Mouse (Mus musculus) ovary, postnatal 10 days (tissue): ENCODE measurements at regions not wholly inside any gene's neighbourhood (a gene's known extent, or its start where the extent isn't known, plus 50 kb on each side); places are given as distances from the start of the nearest gene placed in this dataset.

Experiments used
- DNase-seq: peaks from one replicate; pipeline ENCODE4 v3.0.0; 2022; ENCODE audit warnings: low spot score

- no peak for DNase-seq
These were observed 108.7 kb downstream of the 2410131K14Rik start for GRCm38 (mm10) chr5:118353689-118354088.

- no peak for DNase-seq
These were observed 109.1 kb downstream of the 2410131K14Rik start for GRCm38 (mm10) chr5:118354127-118354526.

GRCm38 (mm10) chr5:118354871-118355270, 109.8 kb downstream of the 2410131K14Rik start:
- DNase-seq: no peak

GRCm38 (mm10) chr5:118355287-118355686, 110.3 kb downstream of the 2410131K14Rik start:
- no peak for DNase-seq

GRCm38 (mm10) chr5:118355691-118356337, 110.8 kb downstream of the 2410131K14Rik start:
- DNase-seq: no peak

GRCm38 (mm10) chr5:118359646-118360373, 114.8 kb downstream of the 2410131K14Rik start:
- no peak for DNase-seq

- DNase-seq: no peak
These were observed 115.5 kb downstream of the 2410131K14Rik start for GRCm38 (mm10) chr5:118360374-118361064.

GRCm38 (mm10) chr5:118361133-118361852, 116.3 kb downstream of the 2410131K14Rik start:
- DNase-seq: no peak

- no peak for DNase-seq
These were observed 116.9 kb downstream of the 2410131K14Rik start for GRCm38 (mm10) chr5:118361853-118362406.

GRCm38 (mm10) chr5:118362738-118363137, 117.7 kb downstream of the 2410131K14Rik start:
- DNase-seq: no peak

- no peak for DNase-seq
These were observed 118.1 kb downstream of the 2410131K14Rik start for GRCm38 (mm10) chr5:118363154-118363553.

- no peak for DNase-seq
These were observed 119.6 kb downstream of the 2410131K14Rik start for GRCm38 (mm10) chr5:118364646-118365045.

GRCm38 (mm10) chr5:118365196-118365595, 120.2 kb downstream of the 2410131K14Rik start:
- no peak for DNase-seq

- DNase-seq: no peak
These were observed 120.6 kb downstream of the 2410131K14Rik start for GRCm38 (mm10) chr5:118365651-118366050.

GRCm38 (mm10) chr5:118367047-118367446, 122.0 kb downstream of the 2410131K14Rik start:
- DNase-seq: no peak

- no peak for DNase-seq
These were observed 128.6 kb downstream of the 2410131K14Rik start for GRCm38 (mm10) chr5:118373581-118373981.

- no peak for DNase-seq
These were observed 129.9 kb downstream of the 2410131K14Rik start for GRCm38 (mm10) chr5:118374968-118375367.

GRCm38 (mm10) chr5:118375916-118376315, 130.9 kb downstream of the 2410131K14Rik start:
- DNase-seq: no peak

- no peak for DNase-seq
These were observed 131.5 kb downstream of the 2410131K14Rik start for GRCm38 (mm10) chr5:118376478-118376877.

- DNase-seq: no peak
These were observed 132.4 kb downstream of the 2410131K14Rik start for GRCm38 (mm10) chr5:118377402-118377848.

GRCm38 (mm10) chr5:118379245-118380051, 134.4 kb downstream of the 2410131K14Rik start:
- no peak for DNase-seq
